Mouse (Mus musculus) heart, embryonic 14.5 days (tissue): Measurements from ENCODE around the gene Lrp1. TPM values are rescaled to one million over a fixed set of nuclear protein-coding genes. Genes with fewer than 3 reads are reported as not detected.

ENCODE experiments used
- ATAC-seq: fragments of 200-750 bp; cut with Nextera tagmentation; 2 replicates; pipeline ENCODE4 v1.8.0; 2017; ENCODE audit warnings: low read depth, moderate TSS enrichment; ENCODE audit not compliant: insufficient number of reproducible peaks, insufficient read depth, low FRiP score
- H3K27ac ChIP-seq, 2 experiments: fragments of 200-500 bp in 1 of 2; fragments of 300-500 bp in 1 of 2; sonication (generic) in 1 of 2; replicated peaks in 1 of 2; 2 replicates each; pipeline ENCODE4 v1.5.1; 2012 to 2014; ENCODE audit warnings: low read depth in 2 of 2, low read length in 2 of 2, control low read depth in 1 of 2, mild to moderate bottlenecking in 1 of 2, mixed read lengths in 1 of 2; ENCODE audit not compliant: control insufficient read depth in 1 of 2, insufficient read depth in 1 of 2
- H3K27me3 ChIP-seq: fragments of 300-500 bp; sonication (generic); 2 replicates; pipeline ENCODE4 v1.6.1; 2014; ENCODE audit warnings: mild to moderate bottlenecking, low read length, control low read depth; ENCODE audit not compliant: control insufficient read depth, insufficient read depth
- H3K36me3 ChIP-seq: fragments of 300-500 bp; sonication (generic); 2 replicates; pipeline ENCODE4 v1.6.1; 2014; ENCODE audit warnings: mild to moderate bottlenecking, control low read depth, low read length, mixed read lengths; ENCODE audit not compliant: control insufficient read depth, insufficient read depth
- H3K4me1 ChIP-seq, 2 experiments: fragments of 200-500 bp in 1 of 2; fragments of 300-500 bp in 1 of 2; sonication (generic) in 1 of 2; 2 replicates each; pipeline ENCODE4 v1.6.1; 2012 to 2014; ENCODE audit warnings: low read length in 2 of 2, control low read depth in 1 of 2, mixed read lengths in 1 of 2; ENCODE audit not compliant: control insufficient read depth in 2 of 2, insufficient read depth in 2 of 2
- H3K4me2 ChIP-seq: fragments of 300-500 bp; sonication (generic); 2 replicates; pipeline ENCODE4 v1.6.1; 2014; ENCODE audit warnings: mild to moderate bottlenecking, low read length
- H3K4me3 ChIP-seq, 2 experiments: fragments of 200-500 bp in 1 of 2; fragments of 300-500 bp in 1 of 2; sonication (generic) in 1 of 2; 2 replicates each; pipeline ENCODE4 v1.5.1; 2012 to 2014; ENCODE audit warnings: low read length in 2 of 2, mild to moderate bottlenecking in 2 of 2, control low read depth in 1 of 2, low read depth in 1 of 2, moderate library complexity in 1 of 2; ENCODE audit not compliant: control insufficient read depth in 1 of 2, insufficient read depth in 1 of 2
- H3K9ac ChIP-seq: fragments of 300-500 bp; sonication (generic); 2 replicates; pipeline ENCODE4 v1.6.1; 2014; ENCODE audit warnings: mild to moderate bottlenecking, low read length
- H3K9me3 ChIP-seq: fragments of 300-500 bp; sonication (generic); 2 replicates; pipeline ENCODE4 v1.6.1; 2016; ENCODE audit warnings: low read length, control low read depth; ENCODE audit not compliant: control insufficient read depth
- WGBS: fragments of 180-500 bp; shearing (Covaris S2); extraction: QIAGEN DNeasy Blood & Tissue Kit; methylation state at CpG from one replicate; pipeline ENCODE4 v1.1.7; 2014; 5-methylcytosine and 5-hydroxymethylcytosine counted together
- polyA plus RNA-seq: library from polyadenylated mRNA; unstranded; fragments of >200 nt; fragmentation: Nextera tagmentation; extraction: Ambion mirVana; gene quantifications from 2 replicates; pipeline ENCODE4 v1.2.1, GENCODE M21; 2014

Gene Lrp1
- polyA plus RNA-seq, 1 experiment from 2014 or later = 31.2 TPM

DNA sequence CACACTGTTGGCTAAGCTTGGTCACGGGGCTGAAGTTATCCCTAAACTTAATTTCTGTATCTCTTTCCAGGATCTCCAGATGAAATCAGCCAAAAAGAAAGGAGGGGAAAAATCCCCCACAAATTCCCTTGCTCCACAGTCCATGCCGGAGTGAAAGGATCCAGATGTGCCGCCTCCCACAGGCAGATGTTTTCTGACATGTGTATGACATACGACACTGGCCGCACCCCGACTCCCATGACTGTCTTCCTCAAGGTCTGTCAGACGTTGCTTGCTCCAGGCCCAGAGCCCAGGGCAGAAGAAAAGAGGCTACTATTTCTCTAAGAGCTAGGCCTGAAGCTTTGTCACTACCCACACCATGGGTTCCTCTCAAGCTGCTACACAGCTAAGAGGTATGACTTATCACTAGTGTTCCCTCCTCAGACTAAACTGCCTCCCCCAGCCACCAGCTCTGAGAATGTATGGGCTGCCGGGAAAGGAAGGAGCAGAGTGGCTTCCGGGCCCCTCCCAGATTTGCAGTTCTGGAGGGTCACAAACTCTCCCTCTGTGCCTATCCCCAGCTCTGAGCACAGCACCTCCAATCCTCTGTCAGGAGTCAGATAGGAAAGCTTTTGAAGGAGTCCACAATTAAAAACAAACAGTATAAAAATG, 11.4 kb downstream of the Lrp1 start:
- Histone ChIP-seq H3K27ac (no peak overlapping the region), H3K9ac (no peak overlapping the region), H3K27me3 (no peaks in the 10 kb centered on the region), H3K4me3 (no peak overlapping the region), H3K36me3 (peaks cover 56% of the 10 kb centered on the region), H3K9me3 (no peaks in the 10 kb centered on the region), H3K4me2 (no peak overlapping the region), H3K4me1 (peaks cover 8 to 13% of the 10 kb centered on the region in 2 experiments)
- 75% methylated on average over 9 of the region's 9 CpGs for WGBS
- no peak for ATAC-seq

DNA sequence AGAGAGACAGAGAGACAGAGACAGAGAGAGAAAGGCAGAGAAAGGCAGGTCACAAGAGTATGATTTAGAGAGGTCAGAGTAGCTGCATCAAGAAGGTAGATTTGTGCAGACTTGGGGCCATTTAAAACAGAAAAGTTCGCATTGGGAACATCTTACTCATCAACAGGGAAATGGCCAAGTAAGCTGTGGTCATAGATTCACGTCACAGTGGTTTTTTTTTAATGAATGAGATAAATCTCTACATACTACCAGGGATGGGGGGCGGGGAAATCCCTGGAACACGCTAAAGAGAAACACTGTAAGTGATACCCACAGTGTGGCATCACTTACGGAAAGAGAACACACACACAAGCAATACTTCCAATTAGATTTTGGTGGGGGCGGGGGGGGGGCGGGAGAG, 13.9 kb downstream of the Lrp1 start:
- Histone ChIP-seq H3K36me3 (peaks cover 54% of the 10 kb centered on the region), H3K4me3 (no peak overlapping the region), H3K27me3 (no peaks in the 10 kb centered on the region), H3K4me1 (peaks cover 16 to 17% of the 10 kb centered on the region in 2 experiments), H3K9ac (no peak overlapping the region), H3K4me2 (no peak overlapping the region), H3K27ac (no peak overlapping the region), H3K9me3 (no peaks in the 10 kb centered on the region)
- WGBS = 86% methylated on average over 6 of the region's 7 CpGs
- ATAC-seq = no peak

- 96% methylated on average over 9 of the region's 9 CpGs for WGBS
- H3K36me3 ChIP-seq = peaks cover 44% of the 10 kb centered on the region
- ATAC-seq = no peak
These were observed 15.2 kb downstream of the Lrp1 start for GRCm38 (mm10) chr10:127605756-127606155.

DNA sequence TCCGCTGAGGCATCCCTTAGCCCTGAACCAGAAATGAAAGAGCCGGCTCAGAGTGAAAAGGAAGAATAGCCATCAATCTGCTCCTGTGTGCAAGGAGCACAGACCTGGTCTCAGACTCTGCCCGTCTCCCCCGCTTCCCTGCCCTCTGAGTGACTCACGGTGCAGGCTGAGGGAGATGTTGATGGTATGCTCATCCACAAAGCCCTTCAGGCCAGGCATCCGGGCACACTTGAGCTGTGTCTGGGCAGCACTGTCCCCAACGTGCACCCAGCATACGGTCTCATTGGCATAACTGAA, 15.7 kb downstream of the Lrp1 start:
- H3K4me3 ChIP-seq = no peak overlapping the region
- WGBS = 71% methylated on average over 8 of the region's 8 CpGs
- ATAC-seq = no peak
- peaks cover 38% of the 10 kb centered on the region for H3K36me3 ChIP-seq
- H3K27me3 ChIP-seq = no peaks in the 10 kb centered on the region
- H3K9ac ChIP-seq = 0 out of 2 replicates have a peak overlapping the region, but pooled peaks have one; percentile 21
- no peak overlapping the region for H3K27ac ChIP-seq
- no peak overlapping the region for H3K4me2 ChIP-seq
- H3K9me3 ChIP-seq = no peaks in the 10 kb centered on the region
- peaks cover 23 to 24% of the 10 kb centered on the region in 2 experiments for H3K4me1 ChIP-seq

More at GRCm38 (mm10) chr10:127605756-127606155, 15.2 kb downstream of the Lrp1 start:
- H3K4me2 ChIP-seq = no peak overlapping the region
- H3K9ac ChIP-seq = no peak overlapping the region
- H3K27ac ChIP-seq = no peak overlapping the region
- peaks cover 19 to 22% of the 10 kb centered on the region in 2 experiments for H3K4me1 ChIP-seq
- H3K4me3 ChIP-seq = no peak overlapping the region
- H3K27me3 ChIP-seq = no peaks in the 10 kb centered on the region
- H3K9me3 ChIP-seq = no peaks in the 10 kb centered on the region

- Histone ChIP-seq H3K9me3 (no peaks in the 10 kb centered on the region), H3K4me3 (no peak overlapping the region), H3K9ac (no peak overlapping the region), H3K27ac (no peak overlapping the region), H3K4me2 (no peak overlapping the region), H3K36me3 (peaks cover 33% of the 10 kb centered on the region), H3K27me3 (no peaks in the 10 kb centered on the region), H3K4me1 (peaks cover 27 to 28% of the 10 kb centered on the region in 2 experiments)
- WGBS = 34% methylated on average over 15 of the region's 15 CpGs
- ATAC-seq = no peak
These were observed 16.3 kb downstream of the Lrp1 start for GRCm38 (mm10) chr10:127604465-127605250.

DNA sequence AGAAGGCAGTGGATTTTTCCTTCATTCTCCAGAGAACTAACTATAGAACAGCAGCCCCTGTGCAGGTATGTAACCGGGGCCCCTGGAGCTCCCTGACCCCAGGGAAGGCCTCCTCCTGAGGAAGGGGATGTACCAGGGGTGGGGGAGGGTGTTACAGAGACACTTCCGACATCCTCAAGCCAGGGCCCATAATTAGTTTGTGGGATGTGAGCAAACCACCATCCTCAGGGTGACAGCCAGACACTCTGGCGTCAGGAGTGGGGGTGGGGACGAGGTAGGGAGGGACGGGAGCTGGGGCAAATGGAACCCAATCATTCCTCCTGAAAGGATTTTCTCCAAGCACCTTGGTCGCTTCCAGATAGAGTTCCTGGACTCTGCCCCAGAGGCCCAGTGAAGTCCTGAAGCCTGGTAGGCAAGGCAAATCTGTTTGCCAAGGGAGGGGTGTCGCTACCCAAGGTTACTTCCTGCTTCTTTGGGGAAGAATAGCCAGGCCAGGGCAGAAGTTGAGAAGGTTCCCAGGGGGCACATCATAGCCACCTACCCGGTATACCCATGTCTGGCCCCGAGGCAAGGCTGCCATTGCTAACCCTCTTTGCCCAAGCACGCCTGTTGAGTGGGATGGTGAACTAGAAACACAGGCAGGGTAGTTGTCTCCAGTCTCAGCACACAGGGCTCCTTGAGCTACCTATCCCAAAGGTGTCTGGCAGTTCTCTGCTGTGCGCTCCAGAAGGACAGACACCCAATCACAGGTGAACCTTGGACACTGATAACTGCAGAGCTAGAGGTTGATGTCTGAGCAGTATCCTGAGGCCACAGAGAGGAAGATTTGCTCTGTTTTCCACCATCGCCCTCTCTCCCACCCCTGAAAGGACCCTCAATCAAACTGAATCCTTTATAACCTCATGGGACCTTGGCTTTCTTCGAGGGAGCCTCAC, 17.2 kb downstream of the Lrp1 start:
- Histone ChIP-seq H3K27me3 (no peaks in the 10 kb centered on the region), H3K4me3 (no peak overlapping the region), H3K4me2 (no peak overlapping the region), H3K9me3 (no peaks in the 10 kb centered on the region), H3K27ac (no peak overlapping the region), H3K36me3 (peaks cover 27% of the 10 kb centered on the region), H3K4me1 (peaks cover 32 to 34% of the 10 kb centered on the region in 2 experiments), H3K9ac (peak overlapping the region; percentile 27; the same call in 1 of the 2 replicates)
- 57% methylated on average over 13 of the region's 13 CpGs for WGBS
- no peak for ATAC-seq

DNA sequence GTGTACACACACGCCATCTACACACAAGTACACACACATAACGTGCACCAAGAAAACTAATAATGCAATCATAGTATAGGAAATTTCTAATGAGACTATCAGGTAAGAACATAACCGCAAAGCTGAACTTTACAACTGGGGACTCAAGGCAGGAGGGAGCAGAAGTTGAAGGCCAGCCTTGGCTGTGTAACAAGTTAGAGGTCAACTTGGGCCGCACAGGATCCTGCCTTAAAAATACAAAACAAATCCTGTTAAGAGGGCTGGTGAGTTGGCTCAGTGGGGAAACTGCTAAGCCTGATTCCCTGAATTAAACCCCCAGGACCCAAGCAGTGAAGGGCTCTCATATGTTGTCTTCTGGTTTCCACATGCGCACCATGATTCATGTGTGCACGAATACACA, 18.8 kb downstream of the Lrp1 start:
- WGBS = 91% methylated on average over 6 of the region's 6 CpGs
- no peak overlapping the region for H3K27ac ChIP-seq

More for the DNA sequence above, 18.8 kb downstream of the Lrp1 start:
- Histone ChIP-seq H3K27me3 (no peaks in the 10 kb centered on the region), H3K4me3 (no peak overlapping the region), H3K9ac (no peak overlapping the region), H3K4me1 (peaks cover 45 to 48% of the 10 kb centered on the region in 2 experiments), H3K4me2 (no peak overlapping the region), H3K36me3 (peaks cover 19% of the 10 kb centered on the region), H3K9me3 (no peaks in the 10 kb centered on the region)
- no peak for ATAC-seq
